Mouse (Mus musculus): Measurements from ENCODE around the gene Gm4922. TPM values are rescaled to one million over a fixed set of nuclear protein-coding genes. Genes with fewer than 3 reads are reported as not detected.

Gene Gm4922
- polyA plus RNA-seq, 1 experiment = not detected

DNA sequence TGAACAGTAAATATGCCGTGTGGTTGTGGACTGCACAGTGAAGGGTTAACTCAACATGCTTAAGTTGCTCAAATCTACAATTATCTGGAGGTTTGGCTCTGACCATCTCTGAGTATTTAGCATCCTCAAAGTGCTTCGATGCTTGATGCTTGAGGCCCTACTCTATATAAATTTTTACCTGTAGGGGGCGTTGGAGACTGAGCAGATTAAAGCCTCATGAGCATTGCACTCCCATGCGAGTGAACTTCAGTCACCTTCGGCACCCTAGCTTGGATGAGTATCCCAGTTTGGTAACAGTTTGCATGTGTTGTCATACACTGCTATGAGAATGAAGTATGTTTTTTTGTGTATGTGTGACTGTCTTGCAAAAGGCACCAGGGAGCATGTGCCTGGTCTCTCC, 16.7 kb downstream of the Gm4922 start:
- H3K4me3 ChIP-seq (ENCODE audit: insufficient read depth, low read depth, low read length) = no peak overlapping the region
- DNase-seq = no peak
- 57% methylated on average over 5 of the region's 5 CpGs for WGBS
- no peaks in the 10 kb centered on the region for H3K4me1 ChIP-seq (ENCODE audit: control insufficient read depth, insufficient read depth, low read length)
- TF ChIP-seq CTCF (conservative IDR thresholded peaks at IDR 0.05; ENCODE audit: insufficient read depth, insufficient read length, low read depth, low read length) = no peak
- no peak for TF ChIP-seq POLR2A (IDR thresholded peaks at IDR 0.05; ENCODE audit: low read depth, low read length)
- H3K36me3 ChIP-seq (ENCODE audit: control insufficient read depth, insufficient read depth, low read length) = no peaks in the 10 kb centered on the region
- H3K27me3 ChIP-seq (replicated peaks; ENCODE audit: control insufficient read depth, insufficient read depth, low read length) = no peaks in the 10 kb centered on the region
- H3K27ac ChIP-seq (ENCODE audit: insufficient read depth, low read depth, low read length) = no peak overlapping the region

DNA sequence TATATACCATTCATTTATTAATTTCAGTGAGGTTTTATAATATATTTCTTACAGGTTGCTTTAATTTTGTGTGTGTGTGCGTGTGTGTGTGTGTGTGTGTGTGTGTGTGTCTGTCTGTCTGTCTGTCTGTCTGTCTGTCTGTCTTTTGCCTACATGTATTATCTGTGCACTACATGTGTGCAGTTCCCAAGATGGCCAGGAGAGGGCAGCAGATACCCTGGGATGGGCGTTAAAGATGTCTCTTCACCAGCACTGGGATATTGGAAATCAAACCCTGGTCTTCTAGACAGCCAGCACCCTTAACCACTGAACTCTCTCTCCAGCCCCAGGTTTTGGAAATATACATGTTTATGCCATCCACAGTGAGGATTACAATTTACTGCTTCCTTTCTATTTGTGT, 26.4 kb downstream of the Gm4922 start:
- no peak overlapping the region for H3K27ac ChIP-seq (ENCODE audit: insufficient read depth, low read depth, low read length)
- H3K4me3 ChIP-seq (ENCODE audit: insufficient read depth, low read depth, low read length) = no peak overlapping the region
- H3K4me1 ChIP-seq (ENCODE audit: control insufficient read depth, insufficient read depth, low read length) = no peaks in the 10 kb centered on the region
- no peaks in the 10 kb centered on the region for H3K27me3 ChIP-seq (replicated peaks; ENCODE audit: control insufficient read depth, insufficient read depth, low read length)
- WGBS = 47% methylated on average over 2 of the region's 2 CpGs
- TF ChIP-seq CTCF (conservative IDR thresholded peaks at IDR 0.05; ENCODE audit: insufficient read depth, insufficient read length, low read depth, low read length) (peak; percentile 71), POLR2A (IDR thresholded peaks at IDR 0.05; ENCODE audit: low read depth, low read length) (no peak)
- DNase-seq = peak; percentile 45
- H3K36me3 ChIP-seq (ENCODE audit: control insufficient read depth, insufficient read depth, low read length) = no peaks in the 10 kb centered on the region

DNA sequence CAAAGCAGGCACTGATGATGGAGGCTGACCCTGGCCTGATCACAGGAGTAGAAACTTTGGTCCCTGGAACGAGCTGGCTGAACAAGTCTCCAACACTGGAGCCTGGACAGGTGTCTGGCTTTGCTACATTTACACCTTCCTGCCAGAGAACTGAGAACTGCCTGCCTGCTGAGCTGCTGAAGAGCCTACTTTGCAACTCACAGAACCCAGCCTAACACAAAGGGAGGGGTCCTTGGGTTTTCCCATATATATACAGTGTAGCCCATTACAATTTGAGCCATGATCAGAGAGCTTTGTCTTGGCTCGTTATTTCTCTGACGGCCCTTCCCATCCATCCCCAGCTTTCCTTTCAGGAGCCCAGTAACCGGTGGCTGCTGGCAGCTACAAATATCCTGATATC, 36.5 kb downstream of the Gm4922 start:
- H3K27ac ChIP-seq (ENCODE audit: insufficient read depth, low read depth, low read length) = no peak overlapping the region
- 70% methylated on average over 4 of the region's 4 CpGs for WGBS
- TF ChIP-seq POLR2A (IDR thresholded peaks at IDR 0.05; ENCODE audit: low read depth, low read length) (no peak), CTCF (conservative IDR thresholded peaks at IDR 0.05; ENCODE audit: insufficient read depth, insufficient read length, low read depth, low read length) (no peak)
- DNase-seq = no peak
- H3K4me1 ChIP-seq (ENCODE audit: control insufficient read depth, insufficient read depth, low read length) = no peaks in the 10 kb centered on the region
- no peak overlapping the region for H3K4me3 ChIP-seq (ENCODE audit: insufficient read depth, low read depth, low read length)
- H3K36me3 ChIP-seq (ENCODE audit: control insufficient read depth, insufficient read depth, low read length) = no peaks in the 10 kb centered on the region
- H3K27me3 ChIP-seq (replicated peaks; ENCODE audit: control insufficient read depth, insufficient read depth, low read length) = no peaks in the 10 kb centered on the region

DNA sequence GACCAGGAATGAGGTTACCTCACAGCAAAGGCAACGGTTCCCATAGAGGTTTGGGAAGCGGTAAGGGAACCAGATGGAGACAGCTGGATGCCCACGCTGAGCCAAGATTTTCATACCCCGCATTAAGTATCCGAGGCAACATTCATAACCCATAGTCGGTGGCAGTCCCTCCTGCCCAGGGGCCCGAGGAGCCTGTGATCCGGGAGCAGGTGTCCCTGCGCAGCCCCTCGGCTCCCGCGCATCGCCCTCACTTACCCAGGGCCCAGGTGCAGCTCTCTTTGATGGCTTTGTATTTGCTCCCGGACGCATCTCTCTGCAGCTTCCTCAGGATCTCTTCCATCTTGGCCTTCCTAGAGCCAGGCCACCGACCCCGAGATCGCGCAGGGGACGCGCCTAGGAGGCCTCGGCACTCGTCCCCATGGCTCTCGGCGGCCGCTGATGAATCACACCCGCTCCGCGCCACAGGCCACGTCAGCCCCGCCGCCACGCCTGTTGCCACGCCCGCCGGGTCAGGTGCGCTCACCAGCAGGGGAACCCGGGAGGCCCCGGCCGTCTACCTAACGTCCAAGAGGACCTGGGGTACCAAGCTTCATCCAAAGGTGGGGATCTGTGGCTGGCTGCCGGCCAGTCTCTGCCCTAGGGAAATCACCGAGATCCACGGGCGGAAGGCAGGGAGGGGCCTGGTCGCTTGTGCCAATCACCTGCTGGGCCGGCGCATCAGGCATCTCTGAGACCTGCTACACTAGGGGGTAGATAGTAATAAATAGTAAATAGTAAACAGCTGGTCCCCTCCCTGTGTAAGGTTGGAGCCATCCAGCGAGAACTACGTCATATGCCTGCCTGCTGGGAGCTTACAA, 43.1 kb downstream of the Gm4922 start, which contains the start of gene Arfgef3:
TSS of gene Arfgef3 (minus strand) at position 664 of the 857 bp plus-strand sequence.
- 3% methylated on average over 50 of the region's 50 CpGs for WGBS
- H3K27me3 ChIP-seq (replicated peaks; ENCODE audit: control insufficient read depth, insufficient read depth, low read length) = no peaks in the 10 kb centered on the region
- DNase-seq = peak; percentile 63

DNA sequence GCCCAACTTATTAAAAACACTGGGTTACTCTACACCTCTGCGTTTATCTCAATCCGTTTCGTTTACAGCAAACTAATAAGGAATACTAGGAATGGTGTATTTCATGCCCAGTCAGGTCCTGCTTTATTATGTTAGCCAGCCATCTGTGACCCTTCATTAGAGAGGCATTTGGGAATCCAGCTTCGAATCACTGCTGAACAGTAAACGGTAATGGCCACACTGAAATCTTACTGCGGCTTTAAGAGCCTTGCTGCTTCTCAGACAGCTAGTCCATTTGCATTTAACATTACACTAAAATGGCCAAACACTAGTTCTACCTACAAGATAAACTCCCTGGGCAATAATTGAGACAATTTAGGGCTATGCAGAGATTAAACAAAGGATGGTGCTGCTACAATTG, 44.5 kb downstream of the Gm4922 start:
- no peaks in the 10 kb centered on the region for H3K4me1 ChIP-seq (ENCODE audit: control insufficient read depth, insufficient read depth, low read length)
- DNase-seq = peak; percentile 11
- no peaks in the 10 kb centered on the region for H3K36me3 ChIP-seq (ENCODE audit: control insufficient read depth, insufficient read depth, low read length)
- TF ChIP-seq POLR2A (IDR thresholded peaks at IDR 0.05; ENCODE audit: low read depth, low read length) (no peak), CTCF (conservative IDR thresholded peaks at IDR 0.05; ENCODE audit: insufficient read depth, insufficient read length, low read depth, low read length) (no peak)
- H3K27ac ChIP-seq (ENCODE audit: insufficient read depth, low read depth, low read length) = no peak overlapping the region
- WGBS = 40% methylated on average over 6 of the region's 6 CpGs
- H3K4me3 ChIP-seq (ENCODE audit: insufficient read depth, low read depth, low read length) = no peak overlapping the region
- no peaks in the 10 kb centered on the region for H3K27me3 ChIP-seq (replicated peaks; ENCODE audit: control insufficient read depth, insufficient read depth, low read length)

More for the DNA sequence above, 43.1 kb downstream of the Gm4922 start, which contains the start of gene Arfgef3:
- Histone ChIP-seq H3K27ac (ENCODE audit: insufficient read depth, low read depth, low read length) (no peak within 1 kb of the TSS), H3K4me3 (ENCODE audit: insufficient read depth, low read depth, low read length) (peak within 1 kb of the TSS; percentile 64), H3K36me3 (ENCODE audit: control insufficient read depth, insufficient read depth, low read length) (no peaks in the 10 kb centered on the region), H3K4me1 (ENCODE audit: control insufficient read depth, insufficient read depth, low read length) (no peaks in the 10 kb centered on the region)
- TF ChIP-seq CTCF (conservative IDR thresholded peaks at IDR 0.05; ENCODE audit: insufficient read depth, insufficient read length, low read depth, low read length) (no peak), POLR2A (IDR thresholded peaks at IDR 0.05; ENCODE audit: low read depth, low read length) (no peak)

DNA sequence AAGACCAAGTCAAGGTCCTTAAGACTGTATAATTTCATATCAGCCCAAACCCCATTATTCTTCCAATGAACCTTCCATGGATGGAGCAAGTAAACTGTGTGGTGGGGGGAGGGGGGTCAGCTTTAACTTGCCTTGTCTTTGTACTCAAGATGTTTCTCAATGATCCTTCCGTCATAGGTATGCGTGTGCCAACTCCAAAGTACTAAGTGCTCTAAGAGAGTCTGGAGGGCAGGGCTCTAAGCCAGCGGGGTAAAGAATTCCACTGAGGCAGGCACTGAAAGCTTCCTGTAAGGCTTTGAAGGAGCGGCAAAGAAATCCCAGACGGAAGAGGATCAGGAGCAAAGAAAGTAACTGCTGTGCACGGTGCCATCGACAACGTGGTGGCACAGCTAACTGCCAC, 45.6 kb downstream of the Gm4922 start:
- WGBS = 86% methylated on average over 8 of the region's 8 CpGs
- DNase-seq = no peak
- no peak for TF ChIP-seq POLR2A (IDR thresholded peaks at IDR 0.05; ENCODE audit: low read depth, low read length)
- TF ChIP-seq CTCF (conservative IDR thresholded peaks at IDR 0.05; ENCODE audit: insufficient read depth, insufficient read length, low read depth, low read length) = no peak
- Histone ChIP-seq H3K27ac (ENCODE audit: insufficient read depth, low read depth, low read length) (no peak overlapping the region), H3K36me3 (ENCODE audit: control insufficient read depth, insufficient read depth, low read length) (no peaks in the 10 kb centered on the region), H3K4me1 (ENCODE audit: control insufficient read depth, insufficient read depth, low read length) (no peaks in the 10 kb centered on the region), H3K27me3 (replicated peaks; ENCODE audit: control insufficient read depth, insufficient read depth, low read length) (no peaks in the 10 kb centered on the region), H3K4me3 (ENCODE audit: insufficient read depth, low read depth, low read length) (no peak overlapping the region)

Other genes starting within 250 kb of the Gm4922 start
- gene Hebp2, start 240.7 kb downstream of the Gm4922 start, polyA plus RNA-seq (2012; rRNA removed) = 1.9 and 2.9 TPM in 2 replicates
- gene Arfgef3, start 42.8 kb downstream of the Gm4922 start, polyA plus RNA-seq (2012; rRNA removed) = 1.1 and 1.3 TPM in 2 replicates
- 56.2 and 76.8 TPM in 2 replicates for gene Perp, start 58.2 kb upstream of the Gm4922 start, polyA plus RNA-seq (2012; rRNA removed)
- 2.0 and 3.3 TPM in 2 replicates for gene Tnfaip3, start 228.9 kb upstream of the Gm4922 start, polyA plus RNA-seq (2012; rRNA removed)

All from kidney, adult 2 months (tissue).